Mouse (Mus musculus): ENCODE data around the gene Btbd9. TPM values are rescaled to one million over a fixed set of nuclear protein-coding genes. Genes with fewer than 3 reads are reported as not detected.
A peak's percentile ranks its signal among the peaks of the same experiment; 100 is the strongest.
"Not testable (repeated sequence)": the region's sequence is repeated elsewhere in the genome, so short reads cannot be mapped to it uniquely, and the experiment has no call there.

Btbd9 gene
- total RNA-seq, 2 experiments from 2014 or later: 20.7 to 21.7 TPM

GRCm38 (mm10) chr17:30512531-30512930 lies 63.8 kb downstream of the Btbd9 start:
- no peak for DNase-seq

DNA sequence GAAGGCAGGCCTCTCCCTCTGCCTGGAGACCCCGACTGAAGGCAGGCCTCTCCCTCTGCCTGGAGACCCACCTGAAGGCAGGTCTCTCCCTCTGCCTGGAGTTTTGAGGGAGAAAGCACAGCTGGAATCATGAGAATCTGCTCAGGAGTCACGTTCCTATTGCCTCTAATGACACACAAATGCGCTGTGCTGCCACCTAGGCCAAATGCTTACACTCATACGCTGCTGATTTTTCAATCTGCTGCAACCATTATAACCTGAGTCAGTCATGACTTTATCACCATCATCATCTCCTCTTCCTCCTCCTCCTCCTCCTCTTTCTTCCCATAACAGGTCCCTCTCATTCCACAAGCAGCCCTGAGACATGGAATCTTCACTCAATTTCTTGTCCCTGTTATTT lies 64.3 kb downstream of the Btbd9 start:
- DNase-seq: no peak

DNA sequence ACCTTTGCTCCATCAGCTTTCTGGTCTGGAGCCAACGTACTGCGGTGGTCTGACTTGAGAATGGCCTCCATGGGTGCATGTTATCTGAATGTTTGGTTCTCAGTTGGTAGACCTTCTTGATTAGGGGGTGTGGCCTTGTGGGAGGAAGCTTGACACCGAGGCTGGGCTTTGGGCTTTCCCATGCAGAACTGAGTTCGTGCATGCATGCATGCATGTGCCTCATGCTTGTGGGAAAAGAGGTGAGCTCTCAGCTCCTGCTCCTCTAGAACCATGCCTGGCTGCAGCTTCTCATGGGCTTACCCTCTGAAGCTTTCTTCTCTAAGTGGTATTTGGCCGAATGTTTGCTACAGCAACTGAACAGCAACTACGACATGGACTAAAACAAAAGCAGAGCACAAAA lies 64.9 kb downstream of the Btbd9 start:
- DNase-seq: no peak

- no peak for DNase-seq
Measured at GRCm38 (mm10) chr17:30510171-30510570, 66.1 kb downstream of the Btbd9 start.

DNA sequence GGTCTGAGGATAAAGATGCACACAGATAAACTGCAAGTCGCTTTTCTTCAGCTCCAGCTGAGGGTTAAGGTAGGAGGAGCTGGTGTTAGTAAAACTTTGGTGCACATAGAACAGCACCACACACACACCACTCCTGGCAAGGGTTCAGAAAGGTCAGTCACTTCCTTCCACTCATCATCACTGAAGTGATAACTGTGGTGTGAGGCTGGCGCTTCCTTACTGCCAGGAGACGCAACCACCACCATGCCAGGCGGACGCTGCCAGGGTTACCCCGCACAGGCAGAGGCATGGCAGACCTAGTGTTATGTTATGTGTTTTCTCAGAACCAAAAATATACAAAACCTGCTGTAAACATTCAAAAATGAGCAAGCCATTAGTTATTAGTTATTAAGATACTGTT lies 66.6 kb downstream of the Btbd9 start:
- DNase-seq: no peak

GRCm38 (mm10) chr17:30507636-30508576 lies 68.4 kb downstream of the Btbd9 start:
- DNase-seq: no peak

GRCm38 (mm10) chr17:30506916-30507315 lies 69.4 kb downstream of the Btbd9 start:
- DNase-seq: no peak

- DNase-seq: not testable (repeated sequence)
Measured at GRCm38 (mm10) chr17:30499541-30499940, 76.7 kb downstream of the Btbd9 start.

DNA sequence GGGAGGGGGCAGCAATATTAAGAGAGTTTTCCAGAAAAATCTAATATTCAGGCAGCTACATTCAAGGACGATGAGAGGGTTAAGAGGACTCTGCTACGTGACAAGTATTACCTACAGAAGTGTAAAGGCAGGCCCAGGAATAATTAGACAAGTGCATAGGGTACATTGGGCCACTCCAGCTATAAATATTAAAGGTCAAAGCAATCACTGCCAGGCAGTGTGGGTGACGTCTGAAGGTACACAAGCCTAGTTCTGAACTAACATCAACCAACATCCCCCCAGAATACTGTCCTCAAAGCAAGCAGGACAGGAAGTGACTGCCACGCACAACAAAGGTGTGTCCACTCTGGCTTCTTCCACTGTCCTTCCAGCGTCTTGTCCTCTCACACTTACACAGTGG lies 77.5 kb downstream of the Btbd9 start:
- DNase-seq: peak in 1 of 2 experiments; percentile 31

- peak; percentile 82 to 83 for DNase-seq
Measured at GRCm38 (mm10) chr17:30498376-30498719, 77.9 kb downstream of the Btbd9 start.

GRCm38 (mm10) chr17:30497525-30498375 lies 78.5 kb downstream of the Btbd9 start:
- no peak for DNase-seq

GRCm38 (mm10) chr17:30495567-30495966 lies 80.7 kb downstream of the Btbd9 start:
- no peak for DNase-seq

- no peak for DNase-seq
Measured at GRCm38 (mm10) chr17:30495154-30495553, 81.1 kb downstream of the Btbd9 start.

DNA sequence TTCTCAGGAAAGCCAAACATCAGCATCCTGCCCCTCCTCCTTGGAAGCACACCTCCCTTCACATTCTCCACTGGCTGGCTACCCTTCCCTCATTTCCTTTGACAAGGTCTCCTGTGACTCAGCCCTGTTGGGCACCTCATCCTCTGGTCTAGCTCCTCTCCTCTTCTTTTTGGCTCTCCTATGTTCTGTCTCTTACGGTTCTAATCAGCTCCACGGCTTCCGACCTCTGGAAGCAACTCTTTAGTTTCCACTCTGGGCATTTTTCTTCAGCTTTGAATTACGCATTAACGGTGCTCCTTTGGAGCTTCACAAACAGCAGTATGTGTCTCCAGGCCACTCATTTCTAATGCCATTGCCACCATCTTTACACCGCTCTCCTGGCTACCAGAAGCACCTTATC lies 82.8 kb downstream of the Btbd9 start:
- no peak for DNase-seq

DNA sequence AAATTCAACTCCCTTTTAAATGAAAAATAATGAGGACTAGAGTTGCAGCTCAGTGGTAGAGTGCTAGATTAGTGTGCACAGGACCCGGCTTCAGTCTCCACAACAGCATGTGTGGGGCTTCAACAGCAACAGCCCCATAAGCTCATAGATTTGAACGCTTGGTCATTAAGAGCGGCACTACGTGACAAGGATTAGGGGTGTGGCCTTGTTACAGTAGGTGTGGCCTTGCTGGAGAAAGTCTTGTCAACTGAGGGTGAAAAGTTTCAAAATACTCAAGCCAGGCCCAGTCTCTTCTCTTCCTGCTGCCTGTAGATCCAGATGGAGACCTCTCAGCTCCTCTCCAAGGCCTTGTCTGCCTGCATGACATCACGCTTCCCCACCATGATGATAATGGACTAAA lies 84.1 kb downstream of the Btbd9 start:
- no peak for DNase-seq

GRCm38 (mm10) chr17:30491601-30492000 lies 84.7 kb downstream of the Btbd9 start:
- DNase-seq: no peak

- DNase-seq: no peak
Measured at GRCm38 (mm10) chr17:30490601-30491000, 85.7 kb downstream of the Btbd9 start.

- DNase-seq: no peak
Measured at GRCm38 (mm10) chr17:30490086-30490485, 86.2 kb downstream of the Btbd9 start.

GRCm38 (mm10) chr17:30489629-30490028 lies 86.7 kb downstream of the Btbd9 start:
- DNase-seq: no peak

- DNase-seq: no peak
Measured at GRCm38 (mm10) chr17:30487695-30488094, 88.6 kb downstream of the Btbd9 start.

DNA sequence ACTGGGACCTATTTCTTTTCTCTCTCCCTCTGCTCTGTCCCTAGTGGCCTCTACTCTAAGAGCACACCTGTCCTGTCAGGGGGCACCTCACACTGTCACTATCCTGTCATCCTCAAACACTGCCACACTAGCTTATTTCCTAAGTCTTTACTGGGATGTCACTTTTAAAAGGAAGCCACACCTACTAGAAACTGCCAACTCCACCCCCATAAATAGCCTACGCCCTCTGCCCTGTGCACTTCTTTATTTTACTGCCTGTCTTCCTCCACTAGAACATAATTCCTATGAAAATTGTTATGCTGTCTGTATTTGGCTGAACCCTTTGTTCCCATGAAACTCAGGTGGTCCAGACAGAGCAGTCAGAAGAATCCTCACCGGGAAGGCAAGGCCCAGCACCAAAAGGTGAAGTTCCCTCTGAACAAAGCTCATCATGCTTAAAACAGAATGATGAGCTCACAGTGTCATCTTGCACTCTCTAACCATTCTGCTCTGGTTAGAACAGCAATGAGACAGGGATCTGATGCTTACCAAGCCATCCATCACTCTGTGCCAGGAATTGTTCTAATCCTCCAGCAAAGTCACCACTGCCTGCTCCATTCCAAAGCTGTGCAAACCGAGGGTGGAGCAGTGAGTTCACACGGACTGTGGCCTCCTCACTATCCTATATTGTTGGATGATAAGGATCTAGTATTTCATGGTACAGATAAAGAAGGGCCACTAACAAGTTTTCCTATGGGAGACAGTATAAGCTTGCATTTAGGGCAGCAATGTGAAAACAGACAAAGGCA lies 91.0 kb downstream of the Btbd9 start:
- DNase-seq: no peak

DNA sequence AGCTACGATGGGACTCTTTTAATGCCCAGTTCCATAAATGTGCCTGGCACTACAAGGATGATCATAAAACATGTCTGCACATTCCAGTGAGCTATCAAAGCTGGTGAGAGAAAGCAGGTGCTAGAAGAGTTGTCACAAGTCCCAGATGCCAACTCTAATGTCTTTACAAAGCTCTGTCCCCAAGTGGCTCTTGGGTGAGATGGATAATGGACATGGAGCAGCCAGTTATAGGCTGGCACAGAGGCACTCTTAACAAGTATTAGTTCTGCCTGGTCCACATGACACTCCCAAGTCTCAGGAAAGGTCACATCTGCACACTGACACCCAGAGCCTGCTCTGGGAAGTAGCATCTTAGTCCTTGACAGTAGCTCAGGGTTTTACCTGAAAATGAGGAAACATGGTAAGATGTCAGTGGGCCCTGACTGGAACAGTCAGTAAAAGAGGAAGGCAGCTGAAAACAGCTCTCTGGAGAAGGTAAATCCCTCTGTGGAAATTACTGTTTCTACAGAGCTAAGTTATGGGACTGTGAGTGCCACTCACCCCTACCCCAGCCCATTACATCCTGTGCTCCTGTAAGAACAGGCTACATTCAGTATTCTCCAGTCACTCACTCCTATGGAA lies 91.7 kb downstream of the Btbd9 start:
- DNase-seq: peak; percentile 23 to 50
